Comparison of ENCODE assay signal across 14 mouse cellular contexts in the genomic region with DNA sequence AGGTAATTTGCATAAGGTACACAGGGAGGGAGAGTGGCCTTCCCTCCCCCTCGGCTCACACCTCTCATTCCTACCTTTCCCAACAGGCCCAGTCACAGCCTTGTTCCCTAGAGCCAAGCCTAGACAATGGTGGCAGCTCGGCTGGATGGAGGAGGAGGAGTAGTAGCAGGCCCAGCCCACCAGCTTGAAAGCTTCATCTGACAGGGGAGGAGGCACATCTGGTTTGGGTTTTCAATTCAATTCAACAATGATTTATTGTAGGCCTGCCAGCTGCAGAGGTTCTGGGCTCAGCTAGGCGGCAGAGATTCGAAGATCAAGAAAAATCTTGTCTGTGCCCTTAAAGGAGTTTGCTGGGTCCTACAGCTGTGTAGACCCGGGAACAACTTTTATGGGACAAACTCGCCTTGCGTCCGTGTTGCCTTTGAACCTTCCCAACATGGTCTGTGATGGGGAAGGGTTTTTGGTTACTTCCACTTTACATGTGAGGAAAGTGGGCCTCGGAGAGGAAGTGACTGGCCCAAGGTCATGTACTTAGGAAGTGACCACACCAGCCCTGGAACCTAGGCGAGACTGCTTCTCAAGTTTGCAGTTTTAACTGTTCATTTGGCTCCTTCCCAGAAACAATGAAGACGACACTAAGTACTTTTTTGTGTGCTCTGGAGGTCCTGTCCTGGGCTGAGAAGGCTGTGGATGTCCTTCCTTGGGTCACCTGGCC. TPM values are rescaled to one million over a fixed set of nuclear protein-coding genes. Genes with fewer than 3 reads are reported as not detected.
DNase-seq lines count a peak whose midpoint lies in the region; ATAC-seq lines count a peak whose summit lies in the region.
"Had no signal": no experiment of that assay in that cellular context is flagged by ENCODE, and none has a peak within 500 bp of the region (broad histone marks: within the 10 kb centered on the region; RNA-seq: fewer than 3 reads in every experiment).

No protein-coding gene starts in this region.

- H3K27ac ChIP-seq in hindbrain, embryonic 11.5 days (ENCODE audit: low read depth, low read length), result no peak overlapping the region
- no peak overlapping the region for H3K27ac ChIP-seq in hindbrain, embryonic 14.5 days
- peak overlapping the region; percentile 48 for H3K27ac ChIP-seq in embryonic facial prominence, embryonic 14.5 days (replicated peaks; ENCODE audit: low read depth, low read length)
- H3K27ac ChIP-seq: neural tube, embryonic 13.5 days had no signal

- no peak overlapping the region for H3K9ac ChIP-seq in hindbrain, embryonic 11.5 days (ENCODE audit: low read depth, low read length)
- no peak overlapping the region for H3K9ac ChIP-seq in hindbrain, embryonic 14.5 days
- no peak overlapping the region for H3K9ac ChIP-seq in embryonic facial prominence, embryonic 14.5 days (ENCODE audit: low read depth, low read length)
- H3K9ac ChIP-seq: neural tube, embryonic 13.5 days had no signal

- 0 out of 2 replicates have a peak, but pooled peaks cover 2% of the 10 kb centered on the region for H3K27me3 ChIP-seq in hindbrain, embryonic 11.5 days (ENCODE audit: control insufficient read depth, insufficient read depth, low read length)
- no peaks in the 10 kb centered on the region for H3K27me3 ChIP-seq in hindbrain, embryonic 14.5 days (ENCODE audit: control insufficient read depth, insufficient read depth, low read length)
- H3K27me3 ChIP-seq in embryonic facial prominence, embryonic 14.5 days (replicated peaks; ENCODE audit: control insufficient read depth, insufficient read depth, low read length), result peaks cover 9% of the 10 kb centered on the region

- H3K36me3 ChIP-seq in hindbrain, embryonic 11.5 days (ENCODE audit: control insufficient read depth, insufficient read depth, low read length), result no peaks in the 10 kb centered on the region
- H3K36me3 ChIP-seq in hindbrain, embryonic 14.5 days (replicated peaks; ENCODE audit: control insufficient read depth, insufficient read depth), result no peaks in the 10 kb centered on the region
- H3K36me3 ChIP-seq in embryonic facial prominence, embryonic 14.5 days (ENCODE audit: control insufficient read depth, insufficient read depth, low read length), result no peaks in the 10 kb centered on the region
- H3K36me3 ChIP-seq: neural tube, embryonic 13.5 days had no signal

- H3K9me3 ChIP-seq in hindbrain, embryonic 11.5 days (ENCODE audit: control insufficient read depth, low read length), result no peaks in the 10 kb centered on the region
- H3K9me3 ChIP-seq in hindbrain, embryonic 14.5 days (ENCODE audit: control insufficient read depth, low read length), result no peaks in the 10 kb centered on the region
- H3K9me3 ChIP-seq in embryonic facial prominence, embryonic 14.5 days (ENCODE audit: control insufficient read depth, low read length), result no peaks in the 10 kb centered on the region
- H3K9me3 ChIP-seq: neural tube, embryonic 13.5 days had no signal

- H3K4me3 ChIP-seq in hindbrain, embryonic 11.5 days (ENCODE audit: low read depth, low read length), result no peak overlapping the region
- no peak overlapping the region for H3K4me3 ChIP-seq in hindbrain, embryonic 14.5 days (replicated peaks; ENCODE audit: low read length)
- no peak overlapping the region for H3K4me3 ChIP-seq in embryonic facial prominence, embryonic 14.5 days (ENCODE audit: low read depth, low read length)
- H3K4me3 ChIP-seq: neural tube, embryonic 13.5 days had no signal

- no peak overlapping the region for H3K4me2 ChIP-seq in hindbrain, embryonic 11.5 days (replicated peaks; ENCODE audit: low read depth, low read length)
- no peak overlapping the region for H3K4me2 ChIP-seq in hindbrain, embryonic 14.5 days (replicated peaks)
- 0 out of 2 replicates have a peak overlapping the region, but pooled peaks have one; percentile 7 for H3K4me2 ChIP-seq in embryonic facial prominence, embryonic 14.5 days (ENCODE audit: low read depth, low read length)
- H3K4me2 ChIP-seq: neural tube, embryonic 13.5 days had no signal

- peak; percentile 24 for DNase-seq in hindbrain, embryonic 11.5 days (ENCODE audit: low spot score)
- DNase-seq in hindbrain, embryonic 14.5 days (ENCODE audit: low spot score), result no peak
- peak; percentile 15 for DNase-seq in ZHBTc4 (ENCODE audit: low read depth, low spot score)
- peak; percentile 83 for DNase-seq in embryonic facial prominence, embryonic 14.5 days (ENCODE audit: low spot score)
- DNase-seq in spleen, adult 18-20 months, result no peak
- DNase-seq in urinary bladder, postnatal 14 days (ENCODE audit: low spot score), result no peak
- no peak for DNase-seq in thymus, postnatal 14 days
- DNase-seq: B cell, adult 2 months; cerebellum, postnatal 36 days; kidney, postnatal 14 days had no signal

- 67% methylated on average over 11 of the region's 11 CpGs for WGBS in hindbrain, embryonic 11.5 days
- 73% methylated on average over 11 of the region's 11 CpGs for WGBS in hindbrain, embryonic 14.5 days
- WGBS in embryonic facial prominence, embryonic 14.5 days, result 43% methylated on average over 11 of the region's 11 CpGs

- H3K4me1 ChIP-seq in hindbrain, embryonic 11.5 days (replicated peaks; ENCODE audit: control insufficient read depth, insufficient read depth, low read length), result no peaks in the 10 kb centered on the region
- H3K4me1 ChIP-seq in hindbrain, embryonic 14.5 days (replicated peaks; ENCODE audit: control insufficient read depth, insufficient read depth, low read length), result no peaks in the 10 kb centered on the region
- H3K4me1 ChIP-seq in embryonic facial prominence, embryonic 14.5 days (ENCODE audit: control insufficient read depth, insufficient read depth, low read length), result peaks cover 8% of the 10 kb centered on the region; the same call in 1 of the 2 replicates

- ATAC-seq in hindbrain, embryonic 11.5 days (ENCODE audit: low FRiP score), result no peak
- ATAC-seq in hindbrain, embryonic 14.5 days (ENCODE audit: low FRiP score), result no peak
- 0 out of 2 replicates have a peak, but pooled peaks have one; percentile 23 for ATAC-seq in embryonic facial prominence, embryonic 14.5 days (ENCODE audit: low read depth)
- peak; percentile 83 for ATAC-seq in megakaryocyte, adult 5-6 weeks (ENCODE audit: poor library complexity, severe bottlenecking)
- ATAC-seq: midbrain, embryonic 16.5 days had no signal

RNA-seq across cellular contexts. Expression of a gene that starts 36.6 kb away (rescaled TPM):
- 0.14 and 0.62 TPM in 2 replicates for polyA plus RNA-seq in hindbrain, embryonic 11.5 days (2014; fragmentation: Nextera tagmentation; extraction: Ambion mirVana)
- polyA plus RNA-seq in hindbrain, embryonic 14.5 days (2014; fragmentation: Nextera tagmentation; extraction: Ambion mirVana), result 0.67 and 0.77 TPM in 2 replicates
- polyA plus RNA-seq in embryonic facial prominence, embryonic 14.5 days (2014; fragmentation: Nextera tagmentation; extraction: Ambion mirVana), result 2.0 and 2.4 TPM in 2 replicates
- total RNA-seq in megakaryocyte, adult 5-6 weeks (2015), result not detected in 2 replicates
- total RNA-seq in megakaryocyte, adult 5-6 weeks (2017), result not detected in 2 replicates
- total RNA-seq: liver, adult 2 months had no signal
- polyA plus RNA-seq: liver, adult 2 months had no signal

Comparison
In these comparisons a context has a peak if more than half of its experiments do, and no peak if none do; other contexts are left out.
1. DNase-seq: peak in hindbrain, embryonic 11.5 days (single experiment), ZHBTc4 (single experiment) and embryonic facial prominence, embryonic 14.5 days (single experiment); none in hindbrain, embryonic 14.5 days (single experiment), spleen, adult 18-20 months (0 of 2), urinary bladder, postnatal 14 days (single experiment) and thymus, postnatal 14 days (single experiment).
2. ATAC-seq: peak in embryonic facial prominence, embryonic 14.5 days (single experiment) and megakaryocyte, adult 5-6 weeks (single experiment); none in hindbrain, embryonic 11.5 days (single experiment) and hindbrain, embryonic 14.5 days (single experiment).